Mouse (Mus musculus) CH12.LX (cell line): ENCODE data around the gene Clcn1. TPM values are rescaled to one million over a fixed set of nuclear protein-coding genes. Genes with fewer than 3 reads are reported as not detected.

Source experiments
- DNase-seq: peaks from one replicate; pipeline ENCODE4 v3.0.0-alpha.2; 2013; ENCODE audit errors: extremely low read depth
- H3K27ac ChIP-seq: 2 replicates; pipeline ENCODE4 v1.5.1; 2012; ENCODE audit warnings: low read depth, mild to moderate bottlenecking, control low read depth, moderate library complexity; ENCODE audit not compliant: insufficient read depth
- H3K27me3 ChIP-seq: replicated peaks from 2 replicates; pipeline ENCODE3; 2012; ENCODE audit warnings: inconsistent platforms
- H3K36me3 ChIP-seq, 2 experiments: replicated peaks in 1 of 2; 2 replicates each; pipeline versions ENCODE3 to v1.6.1; 2012; ENCODE audit warnings: inconsistent platforms in 1 of 2, low read length in 1 of 2, mild to moderate bottlenecking in 1 of 2, mixed read lengths in 1 of 2, moderate library complexity in 1 of 2; ENCODE audit not compliant: control insufficient read depth in 1 of 2, insufficient read depth in 1 of 2
- H3K4me1 ChIP-seq, 2 experiments: 2 replicates each; pipeline ENCODE4 v1.6.1; 2012; ENCODE audit warnings: inconsistent platforms in 1 of 2, moderate library complexity in 1 of 2; ENCODE audit not compliant: insufficient read depth in 2 of 2, control insufficient read depth in 1 of 2
- H3K4me2 ChIP-seq: 2 replicates; pipeline ENCODE4 v1.6.1; 2012; ENCODE audit warnings: low read depth, mild to moderate bottlenecking, control low read depth; ENCODE audit not compliant: poor library complexity, insufficient read depth, severe bottlenecking
- H3K4me3 ChIP-seq, 3 experiments: fragments of 150-350 bp in 1 of 3; sonication (generic) in 1 of 3; replicated peaks in 1 of 3; 2 replicates each; pipeline versions ENCODE3 to v1.5.1; 2011 to 2012; ENCODE audit warnings: low read depth in 2 of 3, low read length in 2 of 3, mild to moderate bottlenecking in 2 of 3, moderate library complexity in 2 of 3, control low read depth in 1 of 3, improper control_type of control experiment in 1 of 3, inconsistent platforms in 1 of 3, mixed read lengths in 1 of 3; ENCODE audit not compliant: poor library complexity in 1 of 3
- H3K79me2 ChIP-seq: replicated peaks from 2 replicates; pipeline ENCODE4 v1.6.1; 2012; ENCODE audit warnings: mild to moderate bottlenecking, moderate library complexity; ENCODE audit not compliant: control insufficient read depth, poor library complexity, insufficient read depth, severe bottlenecking; ENCODE audit errors: extremely low read depth
- H3K9ac ChIP-seq: 2 replicates; pipeline ENCODE4 v1.6.1; 2012; ENCODE audit warnings: low read depth, mild to moderate bottlenecking, control low read depth, moderate library complexity; ENCODE audit not compliant: insufficient read depth
- H3K9me3 ChIP-seq: replicated peaks from 2 replicates; pipeline ENCODE3; 2012; ENCODE audit warnings: low read length, inconsistent platforms, mixed read lengths
- CHD1 ChIP-seq: IDR thresholded peaks from 2 replicates; pipeline ENCODE4 v1.6.1; 2012; ENCODE audit warnings: low read depth, low read length, improper control_type of control experiment, inconsistent platforms
- CHD2 ChIP-seq: IDR thresholded peaks from 2 replicates; pipeline ENCODE4 v1.6.1; 2011; ENCODE audit warnings: low read length, improper control_type of control experiment
- EP300 ChIP-seq: IDR thresholded peaks from 2 replicates; pipeline ENCODE4 v1.6.1; 2011; ENCODE audit warnings: low read length, improper control_type of control experiment
- GABPA ChIP-seq: IDR thresholded peaks from 2 replicates; pipeline ENCODE4 v1.6.1; 2012; ENCODE audit warnings: low read depth, low read length, improper control_type of control experiment, inconsistent platforms; ENCODE audit not compliant: insufficient replicate concordance
- HCFC1 ChIP-seq: IDR thresholded peaks from 2 replicates; pipeline ENCODE4 v1.6.1; 2012; ENCODE audit warnings: low read depth, mild to moderate bottlenecking, inconsistent platforms, low read length, improper control_type of control experiment
- IRF4 ChIP-seq: IDR thresholded peaks from 2 replicates; pipeline ENCODE4 v1.6.1; 2014; ENCODE audit warnings: low read depth, mild to moderate bottlenecking, inconsistent platforms, low read length, improper control_type of control experiment
- JUN ChIP-seq: IDR thresholded peaks from 2 replicates; pipeline ENCODE4 v1.6.1; 2011; ENCODE audit warnings: low read depth, mild to moderate bottlenecking, low read length, improper control_type of control experiment, moderate library complexity; ENCODE audit not compliant: insufficient read depth
- JUND ChIP-seq: conservative IDR thresholded peaks from 2 replicates; pipeline ENCODE4 v1.6.1; 2011; ENCODE audit warnings: low read depth, low read length, improper control_type of control experiment
- KAT2A ChIP-seq: IDR thresholded peaks from 2 replicates; pipeline ENCODE4 v1.6.1; 2012; ENCODE audit warnings: low read length, improper control_type of control experiment, inconsistent platforms; ENCODE audit not compliant: insufficient replicate concordance
- MAFK ChIP-seq: IDR thresholded peaks from 2 replicates; pipeline ENCODE4 v1.6.1; 2011; ENCODE audit warnings: low read length, improper control_type of control experiment; ENCODE audit not compliant: insufficient replicate concordance
- MAX ChIP-seq: IDR thresholded peaks from 2 replicates; pipeline ENCODE4 v1.6.1; 2011; ENCODE audit warnings: low read length, improper control_type of control experiment
- MEF2A ChIP-seq: IDR thresholded peaks from 2 replicates; pipeline ENCODE4 v1.6.1; 2014; ENCODE audit warnings: low read depth, mild to moderate bottlenecking, inconsistent platforms, low read length, improper control_type of control experiment, borderline replicate concordance
- NELFE ChIP-seq: IDR thresholded peaks from 2 replicates; pipeline ENCODE4 v1.6.1; 2011; ENCODE audit warnings: low read depth, low read length, improper control_type of control experiment
- NRF1 ChIP-seq: IDR thresholded peaks from 2 replicates; pipeline ENCODE4 v1.6.1; 2014; ENCODE audit warnings: low read depth, mild to moderate bottlenecking, inconsistent platforms, low read length, improper control_type of control experiment, moderate library complexity
- POLR2A ChIP-seq: IDR thresholded peaks from 2 replicates; pipeline ENCODE4 v1.6.1; 2011; ENCODE audit warnings: low read depth, mild to moderate bottlenecking, improper control_type of control experiment, low read length
- RCOR1 ChIP-seq: conservative IDR thresholded peaks from 2 replicates; pipeline ENCODE4 v1.6.1; 2012; ENCODE audit warnings: low read depth, mild to moderate bottlenecking, inconsistent platforms, low read length, improper control_type of control experiment
- TBP ChIP-seq: conservative IDR thresholded peaks from 2 replicates; pipeline ENCODE4 v1.6.1; 2011; ENCODE audit warnings: low read depth, low read length, improper control_type of control experiment
- USF1 ChIP-seq: IDR thresholded peaks from 2 replicates; pipeline ENCODE4 v1.6.1; 2014; ENCODE audit warnings: low read depth, mild to moderate bottlenecking, inconsistent platforms, low read length, improper control_type of control experiment
- USF2 ChIP-seq: conservative IDR thresholded peaks from 2 replicates; pipeline ENCODE4 v1.6.1; 2011; ENCODE audit warnings: low read depth, low read length, improper control_type of control experiment
- ZC3H11A ChIP-seq: IDR thresholded peaks from 2 replicates; pipeline ENCODE4 v1.6.1; 2012; ENCODE audit warnings: low read depth, mild to moderate bottlenecking, inconsistent platforms, low read length, improper control_type of control experiment
- ZMIZ1 ChIP-seq: IDR thresholded peaks from 2 replicates; pipeline ENCODE4 v1.6.1; 2012; ENCODE audit warnings: low read depth, mild to moderate bottlenecking, inconsistent platforms, low read length, improper control_type of control experiment
- ZNF384 ChIP-seq: IDR thresholded peaks from 2 replicates; pipeline ENCODE4 v1.6.1; 2012; ENCODE audit warnings: low read depth, low read length, improper control_type of control experiment, inconsistent platforms
- dilution Hi-C: fragments of 300-500 bp; cut with MboI; formaldehyde crosslinking; loops from 2 replicates; pipeline ENCODE4 v1.14.3; 2020; ENCODE audit warnings: low sequenced_read_pairs; ENCODE audit not compliant: extremely low pct_unique_long_range_greater_than_20kb, extremely low pct_ligation_motif_present
- in situ Hi-C: fragments of 300-500 bp; cut with MboI; formaldehyde crosslinking; loops from 3 replicates; pipeline ENCODE4 v1.14.3; 2019; ENCODE audit warnings: low sequenced_read_pairs, low pct_ligation_motif_present, low pct_unique_long_range_greater_than_20kb, mixed read lengths
- polyA plus RNA-seq: library from polyadenylated mRNA; unstranded; fragments of >175 nt; gene quantifications from 2 replicates; pipeline ENCODE4 v1.2.1, GENCODE M21; 2012; ENCODE audit warnings: low read depth; ENCODE audit not compliant: insufficient read length
- total RNA-seq, 2 experiments: library from RNA; depleted of rRNA; stranded (reverse); fragments of 300-350 nt in 1 of 2; fragments of >200 nt in 1 of 2; gene quantifications; 2 replicates each; pipeline ENCODE4 v1.2.3; 2012 to 2014

Gene Clcn1
- total and polyA plus RNA-seq, 3 experiments: 0.04 to 0.50 (median 0.08) TPM

DNA sequence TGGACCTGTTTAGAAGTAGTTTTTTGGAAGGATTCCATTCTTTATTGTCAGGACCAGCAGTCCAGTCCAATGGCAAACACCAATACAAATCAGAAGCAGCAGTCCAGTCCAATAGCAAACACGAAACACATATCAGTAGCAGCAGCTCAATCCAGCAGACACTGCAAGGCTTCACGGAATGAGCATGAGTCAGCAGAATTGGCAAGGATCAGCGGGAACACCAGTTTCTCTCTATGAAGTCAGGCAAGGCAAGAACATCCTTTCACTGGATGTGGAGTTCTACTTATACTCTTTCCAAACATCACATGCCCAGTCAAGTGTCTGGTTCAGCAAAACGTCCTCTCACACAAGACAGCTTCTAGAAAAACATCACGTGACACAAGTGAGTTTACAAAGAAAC, 53.5 kb downstream of the Clcn1 start:
- no peak overlapping the region for H3K4me2 ChIP-seq
- no peaks in the 10 kb centered on the region for H3K9me3 ChIP-seq
- H3K4me3 ChIP-seq: no peak overlapping the region
- H3K36me3 ChIP-seq: no peaks in the 10 kb centered on the region
- H3K4me1 ChIP-seq: peaks cover 3 to 13% of the 10 kb centered on the region in 2 experiments; a peak in 2 of 4 replicates
- no peak for DNase-seq
- TF ChIP-seq JUND (no peak), NELFE (no peak), USF2 (no peak; the same call in 1 of the 2 replicates), CHD1 (no peak), MAFK (peak; percentile 58; the same call in 1 of the 2 replicates), ZC3H11A (no peak), USF1 (no peak), MEF2A (no peak)
- in situ Hi-C loops: loop anchor here (25.0 kb wide), 1 partner anchor 247 kb away; the partner anchor contains the start of gene Tcaf3
- dilution Hi-C loops: no loop called here
- H3K27me3 ChIP-seq: no peaks in the 10 kb centered on the region
- no peak overlapping the region for H3K9ac ChIP-seq
- no peaks in the 10 kb centered on the region for H3K79me2 ChIP-seq
- no peak overlapping the region for H3K27ac ChIP-seq

GRCm38 (mm10) chr6:42342171-42342570, 55.7 kb downstream of the Clcn1 start:
- peaks cover 3 to 13% of the 10 kb centered on the region in 2 experiments; a peak in 2 of 4 replicates for H3K4me1 ChIP-seq
- no peaks in the 10 kb centered on the region for H3K9me3 ChIP-seq
- TF ChIP-seq ZNF384 (no peak), NELFE (no peak), ZMIZ1 (no peak), IRF4 (no peak), TBP (no peak), POLR2A (no peak), EP300 (no peak), JUN (no peak), HCFC1 (no peak), CHD1 (no peak), USF2 (no peak), NRF1 (no peak), KAT2A (no peak), RCOR1 (no peak), CHD2 (no peak), JUND (no peak), GABPA (no peak), MAX (no peak)
- dilution Hi-C loops (no loop called here), in situ Hi-C loops (loop anchor here (25.0 kb wide), 1 partner anchor 245 kb away; the partner anchor contains the start of gene Tcaf3)
- H3K79me2 ChIP-seq: no peaks in the 10 kb centered on the region
- H3K27me3 ChIP-seq: no peaks in the 10 kb centered on the region
- no peak overlapping the region for H3K4me3 ChIP-seq
- H3K9ac ChIP-seq: no peak overlapping the region
- DNase-seq: no peak
- H3K4me2 ChIP-seq: no peak overlapping the region
- no peaks in the 10 kb centered on the region for H3K36me3 ChIP-seq
- no peak overlapping the region for H3K27ac ChIP-seq
